Mouse (Mus musculus) stomach, postnatal 0 days (tissue): ENCODE data around the gene Tiparp. TPM values are rescaled to one million over a fixed set of nuclear protein-coding genes. Genes with fewer than 3 reads are reported as not detected.

Experiments
- ATAC-seq: fragments of 200-750 bp; cut with Nextera tagmentation; 2 replicates; pipeline ENCODE4 v1.8.0; 2017; ENCODE audit not compliant: low FRiP score, low TSS enrichment
- DNase-seq: peaks from one replicate; pipeline ENCODE4 v3.0.0-alpha.2; 2016; ENCODE audit warnings: low spot score
- H3K27ac ChIP-seq: fragments of 300-500 bp; sonication (generic); replicated peaks from 2 replicates; pipeline ENCODE4 v1.5.1; 2014; ENCODE audit warnings: mild to moderate bottlenecking, control low read depth
- H3K27me3 ChIP-seq: fragments of 300-500 bp; sonication (generic); 2 replicates; pipeline ENCODE4 v1.6.1; 2014; ENCODE audit warnings: low read length; ENCODE audit not compliant: control insufficient read depth, insufficient read depth
- H3K36me3 ChIP-seq: fragments of 300-500 bp; sonication (generic); 2 replicates; pipeline ENCODE4 v1.6.1; 2014; ENCODE audit warnings: low read length, mixed read lengths; ENCODE audit not compliant: control insufficient read depth, insufficient read depth
- H3K4me1 ChIP-seq: fragments of 300-500 bp; sonication (generic); replicated peaks from 2 replicates; pipeline ENCODE4 v1.6.1; 2014; ENCODE audit warnings: antibody characterized with exemption; ENCODE audit not compliant: control insufficient read depth, insufficient read depth
- H3K4me2 ChIP-seq: fragments of 300-500 bp; sonication (generic); replicated peaks from 2 replicates; pipeline ENCODE4 v1.6.1; 2014; ENCODE audit warnings: low read depth, mild to moderate bottlenecking, control low read depth, moderate library complexity
- H3K4me3 ChIP-seq: fragments of 300-500 bp; sonication (generic); 2 replicates; pipeline ENCODE4 v1.5.1; 2014; ENCODE audit warnings: low read depth, low read length, control low read depth
- H3K9ac ChIP-seq: fragments of 300-500 bp; sonication (generic); 2 replicates; pipeline ENCODE4 v1.6.1; 2014; ENCODE audit warnings: mild to moderate bottlenecking, low read length, control low read depth, mixed read lengths
- H3K9me3 ChIP-seq: fragments of 300-500 bp; sonication (generic); 2 replicates; pipeline ENCODE4 v1.6.1; 2016; ENCODE audit warnings: low read length; ENCODE audit not compliant: control insufficient read depth
- CTCF ChIP-seq: IDR thresholded peaks from 2 replicates; pipeline ENCODE4 v1.5.1; 2016; ENCODE audit warnings: antibody characterized with exemption, low read depth, mild to moderate bottlenecking, moderate library complexity
- EP300 ChIP-seq: optimal IDR thresholded peaks from 2 replicates; pipeline ENCODE3; 2016; ENCODE audit warnings: antibody characterized with exemption
- WGBS: fragments of 180-500 bp; shearing (Covaris S2); extraction: QIAGEN DNeasy Blood & Tissue Kit; methylation state at CpG from one replicate; pipeline ENCODE4 v1.1.7; 2014; 5-methylcytosine and 5-hydroxymethylcytosine counted together
- polyA plus RNA-seq: library from polyadenylated mRNA; unstranded; fragments of >200 nt; fragmentation: Nextera tagmentation; extraction: Ambion mirVana; gene quantifications from 2 replicates; pipeline ENCODE4 v1.2.1, GENCODE M21; 2015

Gene Tiparp
- polyA plus RNA-seq, 1 experiment from 2014 or later = 19.8 TPM

- no peak overlapping the region for H3K4me3 ChIP-seq
- H3K9ac ChIP-seq = no peak overlapping the region
- peak; percentile 23 for DNase-seq
- H3K27ac ChIP-seq = no peak overlapping the region
- no peaks in the 10 kb centered on the region for H3K36me3 ChIP-seq
- H3K4me1 ChIP-seq = no peaks in the 10 kb centered on the region
- H3K9me3 ChIP-seq = no peaks in the 10 kb centered on the region
- no peak overlapping the region for H3K4me2 ChIP-seq
- ATAC-seq = peak; percentile 51; the same call in 1 of the 2 replicates
- 19% methylated on average over 6 of the region's 6 CpGs for WGBS
- no peaks in the 10 kb centered on the region for H3K27me3 ChIP-seq
- TF ChIP-seq CTCF (no peak), EP300 (no peak)
These were observed 35.9 kb downstream of the Tiparp start for GRCm38 (mm10) chr3:65563926-65564624.

- H3K9me3 ChIP-seq = no peaks in the 10 kb centered on the region
- no peak overlapping the region for H3K27ac ChIP-seq
- no peak for ATAC-seq
- no peaks in the 10 kb centered on the region for H3K36me3 ChIP-seq
- DNase-seq = no peak
- no peak overlapping the region for H3K4me2 ChIP-seq
- no peak for TF ChIP-seq EP300
- TF ChIP-seq CTCF = no peak
- WGBS = 77% methylated on average over 9 of the region's 9 CpGs
- no peak overlapping the region for H3K9ac ChIP-seq
- H3K27me3 ChIP-seq = no peaks in the 10 kb centered on the region
- no peak overlapping the region for H3K4me3 ChIP-seq
- no peaks in the 10 kb centered on the region for H3K4me1 ChIP-seq
These were observed 37.6 kb downstream of the Tiparp start for GRCm38 (mm10) chr3:65565632-65566300.

GRCm38 (mm10) chr3:65569941-65570340, 41.7 kb downstream of the Tiparp start:
- Histone ChIP-seq H3K9me3 (no peaks in the 10 kb centered on the region), H3K9ac (no peak overlapping the region), H3K4me3 (no peak overlapping the region), H3K4me2 (no peak overlapping the region), H3K36me3 (no peaks in the 10 kb centered on the region), H3K4me1 (no peaks in the 10 kb centered on the region), H3K27me3 (no peaks in the 10 kb centered on the region), H3K27ac (no peak overlapping the region)
- DNase-seq (no peak), ATAC-seq (no peak)
- TF ChIP-seq CTCF (no peak), EP300 (no peak)

- H3K4me3 ChIP-seq = no peak overlapping the region
- H3K4me1 ChIP-seq = no peaks in the 10 kb centered on the region
- 64% methylated on average over 3 of the region's 3 CpGs for WGBS
- H3K36me3 ChIP-seq = no peaks in the 10 kb centered on the region
- DNase-seq (no peak), ATAC-seq (no peak)
- no peak overlapping the region for H3K27ac ChIP-seq
- TF ChIP-seq EP300 (no peak), CTCF (no peak)
- no peaks in the 10 kb centered on the region for H3K27me3 ChIP-seq
- no peak overlapping the region for H3K9ac ChIP-seq
- no peak overlapping the region for H3K4me2 ChIP-seq
- H3K9me3 ChIP-seq = no peaks in the 10 kb centered on the region
These were observed 45.3 kb downstream of the Tiparp start for GRCm38 (mm10) chr3:65573516-65573915.

- Histone ChIP-seq H3K36me3 (no peaks in the 10 kb centered on the region), H3K27me3 (no peaks in the 10 kb centered on the region), H3K27ac (no peak overlapping the region), H3K4me2 (no peak overlapping the region), H3K4me1 (no peaks in the 10 kb centered on the region), H3K4me3 (no peak overlapping the region), H3K9ac (no peak overlapping the region), H3K9me3 (no peaks in the 10 kb centered on the region)
- ATAC-seq = no peak
- WGBS = 81% methylated on average over 3 of the region's 3 CpGs
- TF ChIP-seq CTCF (no peak), EP300 (no peak)
- DNase-seq = no peak
These were observed 49.4 kb downstream of the Tiparp start for GRCm38 (mm10) chr3:65577602-65578001.

- WGBS = 63% methylated on average over 12 of the region's 12 CpGs
- TF ChIP-seq EP300 (no peak), CTCF (no peak)
- H3K27me3 ChIP-seq = no peaks in the 10 kb centered on the region
- no peak overlapping the region for H3K4me3 ChIP-seq
- H3K4me1 ChIP-seq = no peaks in the 10 kb centered on the region
- no peak overlapping the region for H3K9ac ChIP-seq
- ATAC-seq = no peak
- no peak overlapping the region for H3K27ac ChIP-seq
- DNase-seq = no peak
- no peaks in the 10 kb centered on the region for H3K36me3 ChIP-seq
- no peaks in the 10 kb centered on the region for H3K9me3 ChIP-seq
- no peak overlapping the region for H3K4me2 ChIP-seq
These were observed 51.2 kb downstream of the Tiparp start for GRCm38 (mm10) chr3:65579260-65579921.
